In genomic region chr12:76677068-76677467, GRCm38 (mm10) we compare ENCODE assay signal across 14 mouse cellular contexts. TPM values are rescaled to one million over a fixed set of nuclear protein-coding genes. Genes with fewer than 3 reads are reported as not detected.
DNase-seq lines count a peak whose midpoint lies in the region; ATAC-seq and TF ChIP-seq lines count a peak whose summit lies in the region.
"Had no signal": no experiment of that assay in that cellular context is flagged by ENCODE, and none has a peak within 500 bp of the region (broad histone marks: within the 10 kb centered on the region; RNA-seq: fewer than 3 reads in every experiment).

No protein-coding gene starts in this region.

- ATAC-seq in liver, embryonic 14.5 days (ENCODE audit: insufficient read depth) = no peak
- ATAC-seq in forebrain, embryonic 11.5 days (replicated peaks; ENCODE audit: low FRiP score) = no peak
- ATAC-seq: forebrain, embryonic 16.5 days; hindbrain, postnatal 0 days had no signal

- TF ChIP-seq CTCF in layer of hippocampus, adult 2 months (conservative IDR thresholded peaks at IDR 0.05) = no peak
- no peak for TF ChIP-seq CTCF in liver, embryonic 14.5 days (IDR thresholded peaks at IDR 0.05; ENCODE audit: low read depth)

- H3K4me2 ChIP-seq in liver, embryonic 14.5 days (ENCODE audit: low read depth) = peak overlapping the region; percentile 80
- H3K4me2 ChIP-seq in forebrain, embryonic 11.5 days (ENCODE audit: low read depth, low read length, severe bottlenecking) = no peak overlapping the region

- 60% methylated on average over 7 of the region's 7 CpGs for WGBS in liver, embryonic 14.5 days (ENCODE audit: insufficient replicate concordance)
- 72% methylated on average over 7 of the region's 7 CpGs for whole genome bisulfite sequencing in forebrain, embryonic 11.5 days

- H3K4me3 ChIP-seq in layer of hippocampus, adult 2 months = no peak overlapping the region
- H3K4me3 ChIP-seq in liver, embryonic 14.5 days (ENCODE audit: insufficient read depth in 1 of 2, low read depth in 2 of 2, low read length in 2 of 2) = no peak overlapping the region
- H3K4me3 ChIP-seq in forebrain, embryonic 11.5 days (ENCODE audit: low read depth, low read length) = no peak overlapping the region
- H3K4me3 ChIP-seq: kidney, embryonic 15.5 days had no signal

- TF ChIP-seq EP300 in liver, embryonic 14.5 days (IDR thresholded peaks at IDR 0.05; ENCODE audit: low read depth) = no peak

- peak overlapping the region; percentile 2; the same call in 1 of the 2 replicates for H3K27ac ChIP-seq in layer of hippocampus, adult 2 months
- peak overlapping the region; percentile 96 for H3K27ac ChIP-seq in liver, embryonic 14.5 days
- no peak overlapping the region for H3K27ac ChIP-seq in forebrain, embryonic 11.5 days (ENCODE audit: low read depth, low read length)
- H3K27ac ChIP-seq: hindbrain, postnatal 0 days; kidney, embryonic 15.5 days had no signal

- H3K4me1 ChIP-seq in liver, embryonic 14.5 days (replicated peaks; ENCODE audit: control insufficient read depth in 2 of 2, insufficient read depth in 2 of 2, low read length in 1 of 2) = peaks cover 90 to 92% of the 10 kb centered on the region in 2 experiments
- peaks cover 2% of the 10 kb centered on the region; the same call in 1 of the 2 replicates for H3K4me1 ChIP-seq in forebrain, embryonic 11.5 days (replicated peaks; ENCODE audit: control insufficient read depth, insufficient read depth, low read length)

- peaks cover 40% of the 10 kb centered on the region for H3K36me3 ChIP-seq in liver, embryonic 14.5 days (replicated peaks; ENCODE audit: control insufficient read depth, insufficient read depth, low read depth)
- H3K36me3 ChIP-seq in forebrain, embryonic 11.5 days (ENCODE audit: control insufficient read depth, insufficient read depth, low read length) = no peaks in the 10 kb centered on the region
- H3K36me3 ChIP-seq: kidney, embryonic 15.5 days had no signal

- DNase-seq in heart, adult 11 months = peak; percentile 71
- DNase-seq in heart, postnatal 25 days (ENCODE audit: low spot score) = no peak
- DNase-seq in layer of hippocampus, adult 2 months (ENCODE audit: low spot score in 2 of 2) = no peak
- DNase-seq in layer of hippocampus, adult 8-10 months (ENCODE audit: low spot score in 2 of 2) = no peak
- DNase-seq in 3T3-L1 (ENCODE audit: low read depth, low spot score) = peak; percentile 11
- no peak for DNase-seq in liver, embryonic 14.5 days (ENCODE audit: low read depth in 3 of 3, low spot score in 3 of 3)
- no peak for DNase-seq in forebrain, embryonic 11.5 days (ENCODE audit: low spot score)
- DNase-seq in layer of hippocampus, postnatal 14 days (ENCODE audit: low spot score in 2 of 2) = no peak
- DNase-seq: cerebellum, postnatal 14 days; gastrocnemius, postnatal 14 days; thymus, postnatal 36 days had no signal

- no peaks in the 10 kb centered on the region for H3K27me3 ChIP-seq in liver, embryonic 14.5 days (ENCODE audit: control insufficient read depth, insufficient read depth, low read length)
- no peaks in the 10 kb centered on the region for H3K27me3 ChIP-seq in forebrain, embryonic 11.5 days (ENCODE audit: control insufficient read depth, insufficient read depth, low read length)
- H3K27me3 ChIP-seq: kidney, embryonic 15.5 days had no signal

- no peaks in the 10 kb centered on the region for H3K9me3 ChIP-seq in liver, embryonic 14.5 days (ENCODE audit: control insufficient read depth, low read length)
- H3K9me3 ChIP-seq in forebrain, embryonic 11.5 days (ENCODE audit: control insufficient read depth, low read length) = no peaks in the 10 kb centered on the region
- H3K9me3 ChIP-seq: kidney, embryonic 15.5 days had no signal

- H3K9ac ChIP-seq in liver, embryonic 14.5 days (replicated peaks) = peak overlapping the region; percentile 23
- H3K9ac ChIP-seq in forebrain, embryonic 11.5 days (ENCODE audit: low read length) = no peak overlapping the region
- H3K9ac ChIP-seq: kidney, embryonic 15.5 days had no signal

- intact Hi-C loops in heart, postnatal 25 days (cut with DNase I) = no loop called here

RNA-seq across cellular contexts. Expression of gene Sptb, which starts 33.3 kb away (rescaled TPM):
- total RNA-seq in heart, postnatal 25 days (2021) = 10 to 100 TPM; 77.3 to 82.3 TPM
- total RNA-seq in layer of hippocampus, adult 2 months (2021) = 100 to 1,000 TPM; 134 TPM
- 100 to 1,000 TPM; 114 to 133 (median 126) TPM for total RNA-seq in layer of hippocampus, adult 8-10 months (2022)
- 35.4 and 39.7 TPM in 2 replicates for polyA plus RNA-seq in liver, embryonic 14.5 days (2012; rRNA removed)
- polyA plus RNA-seq in liver, embryonic 14.5 days (2014; fragmentation: Nextera tagmentation; extraction: Ambion mirVana) = 59.4 and 70.4 TPM in 2 replicates
- polyA plus RNA-seq in forebrain, embryonic 11.5 days (2014; fragmentation: Nextera tagmentation; extraction: Ambion mirVana) = 4.8 and 5.9 TPM in 2 replicates
- total RNA-seq in layer of hippocampus, postnatal 14 days (2021) = 10 to 100 TPM; 86.2 to 86.6 TPM

Comparison
In these comparisons a context has a peak if more than half of its experiments do, and no peak if none do; other contexts are left out.
1. DNase-seq: peak in heart, adult 11 months (single experiment) and 3T3-L1 (single experiment); none in heart, postnatal 25 days (single experiment), layer of hippocampus, adult 2 months (0 of 2), layer of hippocampus, adult 8-10 months (0 of 2), liver, embryonic 14.5 days (0 of 3), forebrain, embryonic 11.5 days (single experiment) and layer of hippocampus, postnatal 14 days (0 of 2).